Mouse (Mus musculus) intestine, embryonic 14.5 days (tissue): ENCODE results near the gene Ptrh1. TPM values are rescaled to one million over a fixed set of nuclear protein-coding genes. Genes with fewer than 3 reads are reported as not detected.
A peak's percentile ranks its signal among the peaks of the same experiment; 100 is the strongest.

Experiments
- ATAC-seq: fragments of 200-750 bp; cut with Nextera tagmentation; replicated peaks from 2 replicates; pipeline ENCODE4 v1.8.0; 2017; ENCODE audit warnings: low read depth, moderate number of reproducible peaks, moderate TSS enrichment, moderate library complexity; ENCODE audit not compliant: low FRiP score, low TSS enrichment
- DNase-seq: peaks from one replicate; pipeline ENCODE4 v3.0.0-alpha.2; 2018; ENCODE audit warnings: low spot score
- H3K27ac ChIP-seq: fragments of 300-500 bp; sonication (generic); 2 replicates; pipeline ENCODE4 v1.5.1; 2014; ENCODE audit warnings: low read depth, mild to moderate bottlenecking, control low read depth
- H3K27me3 ChIP-seq: fragments of 300-500 bp; sonication (generic); replicated peaks from 2 replicates; pipeline ENCODE4 v1.6.1; 2014; ENCODE audit warnings: low read length, control low read depth; ENCODE audit not compliant: control insufficient read depth, insufficient read depth
- H3K36me3 ChIP-seq: fragments of 300-500 bp; sonication (generic); 2 replicates; pipeline ENCODE4 v1.6.1; 2014; ENCODE audit warnings: low read length, control low read depth; ENCODE audit not compliant: control insufficient read depth, insufficient read depth
- H3K4me1 ChIP-seq: fragments of 300-500 bp; sonication (generic); replicated peaks from 2 replicates; pipeline ENCODE4 v1.6.1; 2014; ENCODE audit warnings: low read length, control low read depth, mixed read lengths; ENCODE audit not compliant: control insufficient read depth, insufficient read depth
- H3K4me2 ChIP-seq: fragments of 300-500 bp; sonication (generic); 2 replicates; pipeline ENCODE4 v1.6.1; 2014; ENCODE audit warnings: low read length
- H3K4me3 ChIP-seq: fragments of 300-500 bp; sonication (generic); 2 replicates; pipeline ENCODE4 v1.5.1; 2014; ENCODE audit warnings: low read depth, low read length, control low read depth, mixed read lengths
- H3K9ac ChIP-seq: fragments of 300-500 bp; sonication (generic); 2 replicates; pipeline ENCODE4 v1.6.1; 2014; ENCODE audit warnings: mild to moderate bottlenecking, low read length
- H3K9me3 ChIP-seq: fragments of 300-500 bp; sonication (generic); 2 replicates; pipeline ENCODE4 v1.6.1; 2016; ENCODE audit warnings: low read length, control low read depth; ENCODE audit not compliant: control insufficient read depth
- WGBS: fragments of 180-500 bp; shearing (Covaris S2); extraction: QIAGEN DNeasy Blood & Tissue Kit; methylation state at CpG from one replicate; pipeline ENCODE4 v1.1.7; 2014; 5-methylcytosine and 5-hydroxymethylcytosine counted together
- polyA plus RNA-seq: library from polyadenylated mRNA; unstranded; fragments of >200 nt; fragmentation: Nextera tagmentation; extraction: Ambion mirVana; gene quantifications from 2 replicates; pipeline ENCODE4 v1.2.1, GENCODE M21; 2014

Ptrh1 gene
- polyA plus RNA-seq, 1 experiment from 2014 or later: 5.1 TPM

- Histone ChIP-seq H3K9ac (no peak overlapping the region), H3K4me1 (no peaks in the 10 kb centered on the region), H3K36me3 (peaks cover 22% of the 10 kb centered on the region), H3K27me3 (no peaks in the 10 kb centered on the region), H3K4me3 (no peak overlapping the region), H3K9me3 (no peaks in the 10 kb centered on the region), H3K27ac (no peak overlapping the region), H3K4me2 (no peak overlapping the region)
- ATAC-seq: no peak
- DNase-seq: no peak
- WGBS: 86% methylated on average over 6 of the region's 6 CpGs
Measured at GRCm38 (mm10) chr2:32791297-32791696, 15.7 kb downstream of the Ptrh1 start.

DNA sequence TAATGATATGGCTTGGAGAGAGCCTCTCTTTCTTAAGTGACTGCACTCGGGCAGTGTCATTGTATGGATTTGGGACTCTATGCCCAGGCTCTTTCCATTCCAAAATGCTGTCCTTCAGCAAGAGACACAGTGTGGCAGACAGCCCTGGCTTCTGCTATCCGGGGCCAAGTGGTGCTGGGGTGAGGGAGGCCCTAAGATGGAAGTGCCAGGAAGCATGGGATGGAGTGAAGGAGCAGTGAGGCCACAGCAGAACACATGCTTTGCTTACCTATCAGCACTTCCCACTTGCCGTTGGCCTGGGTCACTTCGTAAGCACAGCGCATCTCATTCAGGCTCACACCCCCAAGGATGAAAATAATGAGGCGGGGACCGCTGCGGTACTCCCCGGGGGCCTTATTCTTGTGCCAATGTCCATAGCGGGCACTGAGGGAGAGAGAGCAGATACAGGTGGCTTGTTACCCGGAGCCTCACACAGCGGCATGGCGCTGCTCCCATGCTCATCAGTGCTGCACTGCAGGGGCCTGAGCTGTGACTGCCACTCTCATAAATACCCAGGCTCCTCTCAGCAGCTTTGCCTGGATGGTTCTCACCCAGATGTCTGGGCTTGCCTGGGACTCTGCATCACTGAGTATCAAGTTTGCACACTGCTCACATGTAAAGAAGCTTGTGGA is 20.3 kb downstream of the Ptrh1 start:
- WGBS: 91% methylated on average over 13 of the region's 13 CpGs
- Histone ChIP-seq H3K4me3 (no peak overlapping the region), H3K9ac (no peak overlapping the region), H3K4me1 (no peaks in the 10 kb centered on the region), H3K9me3 (no peaks in the 10 kb centered on the region), H3K4me2 (no peak overlapping the region), H3K36me3 (peaks cover 65% of the 10 kb centered on the region), H3K27me3 (no peaks in the 10 kb centered on the region), H3K27ac (no peak overlapping the region)
- no peak for ATAC-seq
- DNase-seq: no peak

- Histone ChIP-seq H3K27me3 (no peaks in the 10 kb centered on the region), H3K4me3 (no peak overlapping the region), H3K4me1 (no peaks in the 10 kb centered on the region), H3K9me3 (no peaks in the 10 kb centered on the region), H3K9ac (no peak overlapping the region), H3K27ac (no peak overlapping the region), H3K4me2 (no peak overlapping the region), H3K36me3 (peaks cover 61% of the 10 kb centered on the region)
- ATAC-seq (no peak), DNase-seq (no peak)
- 45% methylated on average over 10 of the region's 10 CpGs for WGBS
Measured at GRCm38 (mm10) chr2:32798251-32798962, 22.8 kb downstream of the Ptrh1 start.

DNA sequence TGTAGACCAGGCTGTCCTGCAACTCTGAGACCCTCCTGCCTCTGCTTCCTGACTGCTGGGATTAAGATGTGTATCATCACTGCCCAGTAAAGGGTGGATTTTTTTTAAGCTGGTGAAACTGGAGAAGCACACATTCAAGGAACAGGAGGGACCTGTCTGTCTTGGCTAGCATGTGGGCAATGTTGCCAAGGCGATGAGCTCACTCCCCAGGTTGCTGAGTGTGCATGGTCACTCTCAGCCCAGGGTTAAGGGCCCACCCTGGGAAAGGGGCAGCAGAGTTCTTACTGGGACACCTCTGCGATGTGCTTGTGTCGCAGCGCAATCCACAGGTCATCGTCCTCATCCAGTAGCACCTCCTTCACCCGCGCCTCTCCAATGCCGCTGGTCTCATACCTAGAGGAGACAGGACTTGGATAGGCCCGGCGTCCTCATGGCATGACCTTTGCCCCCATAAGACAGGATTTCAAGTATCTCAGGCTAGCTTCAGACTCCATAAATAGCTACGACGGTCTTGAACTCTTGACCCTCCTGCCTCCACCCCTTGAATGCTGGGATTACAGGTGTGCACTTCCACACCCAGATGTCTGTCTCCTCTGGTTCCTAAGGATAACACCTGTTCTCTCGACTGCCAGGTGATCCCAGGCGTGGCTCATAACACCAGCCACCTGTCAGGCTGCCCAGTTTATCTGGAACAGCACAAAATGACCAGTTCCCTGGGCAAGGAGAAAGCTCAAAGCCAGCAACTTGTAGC is 33.4 kb downstream of the Ptrh1 start:
- WGBS: 86% methylated on average over 14 of the region's 14 CpGs

DNA sequence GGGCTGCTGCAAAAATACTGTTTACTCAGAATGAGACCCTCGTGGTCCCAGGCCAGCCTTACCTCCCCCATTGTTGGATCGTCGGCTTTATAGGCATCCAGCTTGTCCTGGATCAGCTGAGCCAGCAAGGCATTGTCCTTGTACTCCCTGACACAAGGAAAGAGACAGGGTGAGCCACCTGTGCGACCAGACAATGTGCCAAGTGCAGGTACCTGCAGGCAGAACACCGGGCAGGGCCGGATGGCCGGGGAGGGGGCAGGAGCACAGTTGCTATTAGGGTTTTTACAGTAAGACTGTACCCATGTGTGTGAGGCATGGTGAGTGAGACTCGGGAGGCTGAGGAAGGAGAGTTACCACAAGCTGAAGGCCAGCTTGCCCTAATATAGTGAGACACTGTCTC is 36.4 kb downstream of the Ptrh1 start:
- no peaks in the 10 kb centered on the region for H3K27me3 ChIP-seq
- WGBS: 81% methylated on average over 8 of the region's 8 CpGs
- no peak overlapping the region for H3K4me2 ChIP-seq
- ATAC-seq (no peak), DNase-seq (no peak)
- no peak overlapping the region for H3K27ac ChIP-seq
- peaks cover 41% of the 10 kb centered on the region for H3K36me3 ChIP-seq
- 0 out of 2 replicates have a peak, but pooled peaks cover 1% of the 10 kb centered on the region for H3K4me1 ChIP-seq
- no peak overlapping the region for H3K4me3 ChIP-seq
- no peak overlapping the region for H3K9ac ChIP-seq
- H3K9me3 ChIP-seq: no peaks in the 10 kb centered on the region

More for the DNA sequence above, 33.4 kb downstream of the Ptrh1 start:
- Histone ChIP-seq H3K4me3 (no peak overlapping the region), H3K27me3 (no peaks in the 10 kb centered on the region), H3K36me3 (peaks cover 32% of the 10 kb centered on the region), H3K9ac (no peak overlapping the region), H3K9me3 (no peaks in the 10 kb centered on the region), H3K4me1 (no peaks in the 10 kb centered on the region), H3K27ac (no peak overlapping the region), H3K4me2 (no peak overlapping the region)
- DNase-seq (no peak), ATAC-seq (peak; percentile 19; the same call in 1 of the 2 replicates)

DNA sequence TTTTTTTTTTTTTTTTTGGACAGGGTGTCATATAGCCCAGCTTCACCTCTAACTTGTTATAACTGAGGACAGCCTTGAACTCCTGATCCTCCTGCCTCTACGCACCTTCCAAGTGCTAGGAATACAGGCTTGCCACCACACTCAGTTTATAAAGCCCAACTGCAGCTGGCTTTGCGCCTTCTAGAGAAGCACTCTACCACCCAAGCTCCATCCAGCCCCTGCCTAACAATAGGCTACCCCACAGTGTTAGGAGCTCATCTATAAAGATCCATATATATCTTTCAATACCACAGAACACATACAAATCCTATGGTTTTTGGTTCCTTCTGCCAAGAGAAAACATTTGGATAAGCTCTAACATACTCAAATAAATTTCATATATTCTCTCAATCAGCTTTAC is 40.9 kb downstream of the Ptrh1 start:
- no peaks in the 10 kb centered on the region for H3K27me3 ChIP-seq
- H3K4me3 ChIP-seq: no peak overlapping the region
- 0 out of 2 replicates have a peak, but pooled peaks cover 8% of the 10 kb centered on the region for H3K4me1 ChIP-seq
- H3K9me3 ChIP-seq: no peaks in the 10 kb centered on the region
- H3K36me3 ChIP-seq: peaks cover 34% of the 10 kb centered on the region; the same call in 1 of the 2 replicates
- DNase-seq (no peak), ATAC-seq (no peak)
- H3K27ac ChIP-seq: no peak overlapping the region
- H3K9ac ChIP-seq: no peak overlapping the region
- H3K4me2 ChIP-seq: no peak overlapping the region
- WGBS: 94% methylated on average over 2 of the region's 2 CpGs

GRCm38 (mm10) chr2:32816946-32817581 is 41.5 kb downstream of the Ptrh1 start:
- 25% methylated on average over 17 of the region's 17 CpGs for WGBS
- Histone ChIP-seq H3K9me3 (no peaks in the 10 kb centered on the region), H3K27ac (no peak overlapping the region), H3K9ac (no peak overlapping the region), H3K4me3 (no peak overlapping the region), H3K4me1 (0 out of 2 replicates have a peak, but pooled peaks cover 8% of the 10 kb centered on the region), H3K4me2 (no peak overlapping the region; the same call in 1 of the 2 replicates), H3K27me3 (no peaks in the 10 kb centered on the region), H3K36me3 (peaks cover 30% of the 10 kb centered on the region; the same call in 1 of the 2 replicates)
- DNase-seq (no peak), ATAC-seq (no peak)

DNA sequence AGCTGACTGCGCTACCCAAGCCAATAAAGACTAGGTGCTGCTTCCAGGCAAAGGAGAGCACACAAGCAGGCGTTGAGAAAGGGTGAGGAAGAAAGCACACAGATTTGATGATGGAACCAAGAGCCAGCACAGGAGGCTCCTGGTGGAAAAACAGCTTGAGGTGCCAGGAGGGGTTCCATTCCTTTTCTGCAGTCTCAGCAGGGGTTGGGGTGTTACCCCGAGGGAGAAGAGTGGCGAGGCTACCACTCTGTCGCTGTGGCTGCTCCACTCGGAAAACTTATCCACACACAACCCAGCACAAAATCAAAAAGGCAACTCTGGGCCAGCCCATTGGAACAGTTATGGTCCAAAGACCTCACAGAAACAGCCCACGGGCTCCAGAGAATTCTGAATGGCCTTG is 42.0 kb downstream of the Ptrh1 start:
- DNase-seq (no peak), ATAC-seq (no peak)
- 66% methylated on average over 7 of the region's 7 CpGs for WGBS
- Histone ChIP-seq H3K9ac (no peak overlapping the region), H3K27ac (no peak overlapping the region), H3K4me1 (0 out of 2 replicates have a peak, but pooled peaks cover 8% of the 10 kb centered on the region), H3K4me3 (no peak overlapping the region), H3K4me2 (no peak overlapping the region), H3K36me3 (peaks cover 30% of the 10 kb centered on the region; the same call in 1 of the 2 replicates), H3K27me3 (no peaks in the 10 kb centered on the region), H3K9me3 (no peaks in the 10 kb centered on the region)
